Mouse (Mus musculus) thymus, postnatal 10 days (tissue): ENCODE data around the gene Acer3.

Experiments used
- DNase-seq, 2 experiments: peaks; one replicate each; pipeline ENCODE4 v3.0.0; 2021; ENCODE audit warnings: low spot score in 2 of 2

Gene Acer3

GRCm38 (mm10) chr7:98178560-98179231 is 142.3 kb downstream of the Acer3 start:
- no peak for DNase-seq

DNA sequence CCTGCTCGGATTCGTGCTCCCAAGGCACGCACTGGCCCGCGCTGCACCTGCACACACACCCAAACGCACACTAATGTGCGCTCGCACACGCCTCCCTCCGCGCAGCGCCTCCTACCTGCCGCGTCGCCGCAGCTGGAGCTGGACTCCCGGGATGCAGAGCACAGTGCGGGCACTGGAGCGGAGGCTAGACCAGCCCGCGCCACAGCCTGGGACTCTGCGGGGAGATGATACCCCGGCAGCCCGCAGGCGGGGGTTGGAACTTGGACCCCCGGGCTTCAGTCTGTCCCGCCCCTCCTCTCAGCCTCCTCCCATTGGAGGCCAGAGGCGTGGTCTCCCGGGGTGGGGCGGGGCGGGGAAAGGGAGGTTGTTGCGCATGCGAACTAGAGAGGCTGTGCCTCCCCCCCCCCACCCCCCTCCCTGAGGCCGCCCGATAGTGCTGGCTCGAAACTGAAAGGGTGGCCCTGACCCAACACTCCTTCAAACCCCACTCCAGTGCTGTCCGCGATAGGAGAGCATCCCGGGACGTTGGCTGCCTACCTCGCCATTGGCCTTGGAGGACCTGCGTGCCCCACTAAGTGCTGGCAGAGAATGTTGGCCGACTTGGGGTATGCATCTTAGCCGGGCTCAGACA is 143.0 kb downstream of the Acer3 start, which contains the start of gene Capn5:
Gene Capn5, minus strand, starts transcription at position 346 of the 631 bp plus-strand sequence.
- peak; percentile 67 to 68 for DNase-seq

DNA sequence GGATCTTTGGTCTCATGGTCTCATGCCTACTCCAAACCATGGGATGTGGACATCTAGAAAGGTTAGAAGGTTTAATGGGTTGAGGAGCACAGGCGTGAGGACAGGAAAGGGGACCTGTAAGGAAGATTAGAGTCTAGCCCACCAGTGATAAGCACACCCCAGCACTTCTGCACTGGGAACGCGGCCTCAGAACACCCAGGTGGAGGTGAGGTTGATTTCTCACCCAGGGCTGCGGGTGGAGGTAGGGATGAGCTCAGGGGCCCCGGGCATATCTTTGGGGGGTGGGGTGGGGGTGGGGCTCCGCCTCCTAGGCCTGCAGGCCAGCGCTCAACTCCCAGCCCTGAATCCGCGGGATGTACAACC is 143.5 kb downstream of the Acer3 start:
- DNase-seq = no peak

GRCm38 (mm10) chr7:98177071-98177485 is 143.9 kb downstream of the Acer3 start:
- DNase-seq = peak; percentile 37 to 56

DNA sequence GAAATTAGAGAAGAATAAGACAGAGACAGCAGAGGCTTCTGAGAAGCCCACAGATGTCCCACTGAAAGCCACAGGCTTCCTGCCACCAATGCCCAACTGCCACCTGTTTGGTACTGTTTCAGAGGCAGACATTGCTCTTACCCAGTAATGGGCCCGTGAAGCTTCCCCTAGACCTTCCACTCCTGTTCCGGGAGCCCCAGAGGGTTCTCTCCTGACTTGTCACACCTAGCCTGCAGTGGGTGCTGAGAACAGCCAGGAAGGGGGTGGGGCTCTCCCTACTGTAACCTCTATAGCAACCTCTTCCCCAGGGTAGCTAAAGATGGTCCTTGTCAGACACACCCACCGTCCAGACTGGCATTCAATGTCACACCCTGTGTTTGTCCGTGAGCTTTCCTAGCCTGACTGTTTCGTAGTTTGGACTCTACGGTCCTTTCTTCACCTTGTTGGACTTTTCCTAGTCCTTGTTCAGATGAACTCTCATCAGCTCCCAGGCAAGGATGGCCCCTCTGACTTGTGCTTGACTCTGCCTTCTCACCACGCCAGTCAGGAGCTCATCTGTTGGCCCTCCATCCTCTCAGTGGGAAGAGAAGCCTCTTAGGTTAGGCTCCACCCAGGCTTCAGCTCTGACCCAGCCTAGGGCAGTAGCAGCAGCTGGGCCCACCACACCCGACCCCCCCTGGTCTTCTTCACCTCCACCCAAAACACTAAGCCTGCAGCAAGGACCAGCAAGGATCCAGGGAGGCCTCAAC is 144.5 kb downstream of the Acer3 start:
- DNase-seq = peak; percentile 42 to 48

DNA sequence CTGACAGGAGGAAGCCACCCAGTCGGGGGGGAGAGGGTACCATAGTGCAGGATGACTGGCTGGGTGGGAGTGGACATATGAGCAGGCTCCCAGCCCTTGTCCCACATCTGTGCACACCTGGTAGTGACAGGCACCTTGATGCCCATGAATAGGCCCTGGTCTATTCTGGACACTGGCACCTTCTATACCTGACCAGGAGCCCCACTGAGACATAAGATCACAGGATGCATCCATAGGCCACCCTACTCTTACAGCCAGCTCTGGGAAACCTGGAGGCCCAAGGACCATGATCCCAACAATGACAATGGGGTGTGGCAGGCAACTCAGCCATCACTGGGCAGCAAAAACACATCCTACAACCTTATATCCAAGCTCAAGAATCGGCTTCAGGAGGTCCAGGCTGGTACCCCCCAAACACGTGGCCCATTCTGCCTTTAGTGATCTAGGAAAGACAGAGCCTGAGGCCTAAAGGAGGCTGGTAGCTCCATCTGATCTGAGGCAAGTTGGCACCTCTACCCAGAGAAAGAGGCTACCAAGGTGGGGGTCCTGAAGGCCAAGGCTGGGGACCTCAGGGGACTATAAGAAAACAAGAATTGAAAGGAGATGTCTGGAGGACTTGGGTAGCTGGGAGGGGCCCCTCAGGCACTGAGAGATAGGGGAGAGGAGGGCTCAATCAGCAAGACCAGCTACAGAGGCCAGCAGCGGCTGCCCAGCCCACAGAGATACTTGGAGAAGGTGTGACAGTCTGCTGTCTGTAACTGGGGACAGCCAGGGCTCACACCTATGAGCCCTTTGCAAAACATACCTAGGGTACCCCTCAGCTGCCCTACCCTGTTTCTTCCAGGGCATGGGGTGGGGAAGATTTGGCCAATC is 145.9 kb downstream of the Acer3 start:
- DNase-seq = no peak

DNA sequence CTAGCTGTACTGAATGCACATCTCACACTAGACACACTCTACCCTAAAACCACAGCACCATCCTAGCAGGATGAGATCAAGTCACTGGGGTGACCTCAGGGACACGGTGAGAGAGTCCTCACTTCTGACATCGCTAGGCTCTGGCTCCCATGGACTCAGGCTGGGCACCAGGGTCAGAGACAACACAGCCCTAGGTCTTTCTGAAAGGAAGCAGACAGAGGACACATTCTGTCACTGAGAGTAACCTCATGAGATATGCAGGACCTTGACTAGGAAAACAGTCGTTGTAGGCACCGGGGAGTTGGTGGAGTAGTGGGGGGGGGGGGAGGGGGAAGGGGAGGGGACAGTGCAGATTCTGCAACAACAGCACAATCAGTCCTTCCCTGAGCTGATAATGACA is 147.6 kb downstream of the Acer3 start:
- DNase-seq = no peak

DNA sequence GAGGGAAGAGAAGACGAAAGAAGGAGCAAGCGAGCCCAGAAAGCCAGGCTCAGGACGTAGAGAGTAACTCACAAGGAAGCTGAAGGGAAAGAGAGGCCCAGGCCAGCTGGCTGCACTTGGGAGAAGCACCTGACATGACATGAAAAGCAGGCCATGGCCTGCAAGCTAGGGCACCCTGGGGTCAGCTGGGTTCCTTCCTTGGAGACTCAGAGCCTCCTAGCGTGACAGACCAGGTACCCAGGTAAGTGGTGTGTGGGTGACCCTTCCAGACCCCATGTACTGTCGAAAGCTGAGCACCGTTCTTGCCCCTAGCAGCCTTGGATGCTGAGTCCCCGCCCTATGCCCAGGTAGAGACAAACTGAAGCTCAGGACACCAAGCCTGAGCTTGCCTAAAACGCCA is 148.3 kb downstream of the Acer3 start:
- DNase-seq = no peak

DNA sequence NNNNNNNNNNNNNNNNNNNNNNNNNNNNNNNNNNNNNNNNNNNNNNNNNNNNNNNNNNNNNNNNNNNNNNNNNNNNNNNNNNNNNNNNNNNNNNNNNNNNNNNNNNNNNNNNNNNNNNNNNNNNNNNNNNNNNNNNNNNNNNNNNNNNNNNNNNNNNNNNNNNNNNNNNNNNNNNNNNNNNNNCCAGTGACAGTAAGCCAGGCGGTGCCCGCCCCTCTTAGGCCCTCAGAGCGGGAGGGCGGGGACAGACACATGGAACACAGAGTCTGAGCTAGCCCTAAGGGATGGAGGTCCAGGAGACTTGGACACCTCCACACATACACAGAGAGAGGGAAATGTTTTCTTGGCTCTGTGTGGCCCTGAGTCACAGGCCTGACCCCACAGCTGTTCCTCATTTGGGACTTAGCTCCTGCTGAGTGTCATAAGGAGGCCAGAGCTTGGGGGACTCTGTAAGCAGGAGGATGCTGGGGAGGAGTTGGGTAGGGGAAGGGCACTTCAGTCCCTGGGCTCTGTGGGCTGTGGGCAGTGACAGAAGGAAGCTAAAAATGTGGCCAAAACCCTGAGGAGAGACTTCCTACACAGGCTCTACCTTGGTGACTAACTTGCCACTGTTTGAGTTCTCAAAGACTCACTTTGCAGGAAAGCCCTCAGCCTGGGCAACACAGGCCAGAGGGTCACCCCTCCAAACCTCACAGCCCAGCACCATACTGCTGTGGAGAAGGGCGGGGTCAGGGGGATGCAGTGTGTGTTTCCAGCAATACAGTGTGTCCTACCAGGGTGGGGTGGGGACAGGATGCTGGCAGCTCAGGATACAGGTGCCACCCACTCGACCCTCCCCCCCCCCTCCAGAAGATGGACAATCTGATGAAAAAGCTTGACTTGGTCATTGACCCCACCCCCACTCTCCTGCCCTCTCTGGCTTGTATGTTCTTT is 149.6 kb downstream of the Acer3 start:
- DNase-seq = no peak

GRCm38 (mm10) chr7:98164999-98165528 is 155.9 kb downstream of the Acer3 start:
- peak in 1 of 2 experiments; percentile 41 for DNase-seq

DNA sequence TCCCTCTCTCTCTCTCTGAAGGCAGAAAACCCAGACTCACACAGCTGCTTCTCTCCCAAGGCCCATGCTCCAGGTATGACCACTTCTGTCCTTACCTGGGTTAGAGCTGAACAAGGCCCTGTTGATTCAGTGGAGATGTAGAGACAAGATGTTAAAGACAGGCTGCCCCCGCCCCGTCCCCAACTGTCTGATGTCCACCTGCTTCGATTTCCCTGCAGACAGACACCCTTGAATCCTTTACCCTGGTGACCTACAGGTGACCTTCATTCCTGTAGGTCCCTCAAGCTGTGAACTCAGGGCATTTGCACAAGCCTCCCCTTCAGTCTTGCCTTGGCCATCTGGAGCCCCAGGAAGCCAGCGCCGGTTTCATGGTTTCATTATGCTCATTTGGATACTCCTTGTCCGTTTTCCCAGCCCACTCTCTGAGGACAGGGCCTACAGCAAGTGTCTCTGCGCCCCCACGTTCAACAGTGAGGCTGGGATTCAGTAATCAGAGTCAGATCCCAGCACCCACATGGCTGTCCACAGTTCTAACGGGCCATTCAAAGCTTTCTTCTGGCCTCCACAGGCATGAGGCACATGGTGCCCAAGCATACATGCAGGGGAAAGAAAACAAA is 156.5 kb downstream of the Acer3 start:
- DNase-seq = peak; percentile 56 to 60

- no peak for DNase-seq
Observed at GRCm38 (mm10) chr7:98163700-98164099, 157.3 kb downstream of the Acer3 start.

GRCm38 (mm10) chr7:98162239-98162638 is 158.8 kb downstream of the Acer3 start:
- no peak for DNase-seq

DNA sequence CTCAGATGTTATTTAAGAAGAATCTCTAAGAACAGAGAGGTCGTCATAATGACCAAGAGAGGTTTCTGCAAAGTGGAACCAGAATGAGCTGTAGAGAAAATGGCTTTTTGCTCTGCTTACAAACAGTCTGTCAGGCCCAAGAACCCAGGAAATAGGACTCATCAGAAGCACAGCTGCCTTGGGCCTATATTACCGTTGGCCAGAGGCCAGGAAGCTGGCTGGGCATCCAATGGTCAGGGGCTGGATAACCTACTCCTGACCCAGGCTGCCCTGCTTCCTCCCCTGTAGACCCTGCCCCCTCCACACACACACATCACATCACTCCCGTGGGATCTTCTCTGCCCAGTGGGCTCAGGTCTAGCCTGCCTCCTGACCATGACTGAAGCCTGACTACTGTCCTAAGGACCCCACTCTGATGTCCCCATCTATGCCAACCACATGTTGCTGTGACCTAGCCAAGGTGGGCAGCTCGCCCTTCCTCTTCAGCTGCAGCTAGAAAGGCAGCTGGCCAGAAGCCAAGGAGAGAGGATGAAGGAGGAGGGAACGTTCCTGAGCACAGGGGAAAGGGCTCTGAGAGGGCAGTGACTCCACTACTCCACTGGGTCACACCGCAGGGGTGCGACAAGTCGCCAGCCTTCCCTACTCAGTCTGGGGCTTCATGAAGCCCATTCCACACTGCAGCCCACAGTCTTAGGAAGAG is 160.8 kb downstream of the Acer3 start:
- no peak for DNase-seq

DNA sequence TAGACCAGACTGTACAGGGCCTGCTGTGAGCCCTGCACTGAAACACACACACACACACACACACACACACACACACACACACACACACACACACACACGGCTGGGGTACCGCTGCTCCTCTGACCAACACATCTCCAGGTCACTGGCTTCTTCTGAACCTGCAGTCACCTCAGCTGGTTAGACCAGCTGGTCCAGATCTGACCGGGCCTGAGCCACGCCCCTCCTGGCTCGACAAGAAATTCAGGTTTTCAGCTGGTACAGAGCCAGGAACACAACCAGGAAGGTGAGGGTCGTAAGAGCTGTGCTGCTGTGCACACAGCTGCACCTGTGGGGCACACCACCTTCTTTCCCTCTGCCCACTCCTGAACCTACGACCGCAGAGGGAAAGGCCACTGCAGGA is 162.5 kb downstream of the Acer3 start:
- no peak for DNase-seq

GRCm38 (mm10) chr7:98157636-98158332 is 163.2 kb downstream of the Acer3 start:
- DNase-seq = no peak
